In the genomic region with DNA sequence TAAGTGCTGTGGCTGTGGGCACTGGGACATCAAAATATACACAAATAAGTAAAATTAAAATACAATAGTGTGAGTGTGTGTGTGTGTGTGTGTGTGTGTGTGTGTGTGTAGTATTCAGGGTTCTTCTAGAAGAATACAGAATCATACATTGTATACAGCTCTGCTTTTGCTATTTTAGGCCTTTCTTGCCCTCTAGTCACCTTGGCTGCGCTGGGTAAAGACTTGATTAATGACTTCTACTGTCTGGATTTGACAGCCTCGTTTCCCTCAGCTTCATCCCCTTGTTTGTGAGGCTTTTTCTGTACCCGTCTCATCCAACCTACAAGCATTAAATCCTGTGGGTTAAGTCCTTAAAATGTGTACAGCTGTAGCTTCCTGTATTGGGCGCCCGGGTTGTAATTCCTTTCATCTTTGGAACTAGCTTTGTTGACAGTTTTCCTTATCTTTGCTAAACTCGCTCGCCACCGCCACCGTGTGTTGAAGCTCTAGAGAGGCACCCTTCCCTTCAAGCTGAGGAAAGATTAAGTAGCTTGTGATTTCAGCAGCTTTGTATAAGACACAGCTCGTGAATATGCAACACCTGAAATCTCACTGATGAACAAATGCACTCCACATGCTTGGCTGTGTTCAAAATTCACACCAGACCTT, we compare ENCODE assay signal across 8 mouse cellular contexts. TPM values are rescaled to one million over a fixed set of nuclear protein-coding genes. Genes with fewer than 3 reads are reported as not detected.
DNase-seq lines count a peak whose midpoint lies in the region; ATAC-seq lines count a peak whose summit lies in the region.

No protein-coding gene starts in this region.

- no peak overlapping the region for H3K9ac ChIP-seq in intestine, embryonic 16.5 days (ENCODE audit: low read depth, low read length)
- no peak overlapping the region for H3K9ac ChIP-seq in liver, embryonic 11.5 days (ENCODE audit: low read depth, low read length)
- H3K9ac ChIP-seq in neural tube, embryonic 11.5 days (ENCODE audit: low read length), result no peak overlapping the region

- no peaks in the 10 kb centered on the region for H3K4me1 ChIP-seq in intestine, embryonic 16.5 days (ENCODE audit: control insufficient read depth, insufficient read depth, low read length)
- H3K4me1 ChIP-seq in liver, embryonic 11.5 days (replicated peaks; ENCODE audit: control insufficient read depth, insufficient read depth, low read length), result no peaks in the 10 kb centered on the region; the same call in 1 of the 2 replicates
- no peaks in the 10 kb centered on the region for H3K4me1 ChIP-seq in neural tube, embryonic 11.5 days (ENCODE audit: control insufficient read depth, insufficient read depth, low read length)

- no peaks in the 10 kb centered on the region for H3K36me3 ChIP-seq in intestine, embryonic 16.5 days (ENCODE audit: control insufficient read depth, insufficient read depth, low read length)
- H3K36me3 ChIP-seq in liver, embryonic 11.5 days (ENCODE audit: control insufficient read depth, insufficient read depth, low read length), result no peaks in the 10 kb centered on the region; the same call in 1 of the 2 replicates
- no peaks in the 10 kb centered on the region for H3K36me3 ChIP-seq in neural tube, embryonic 11.5 days (ENCODE audit: control insufficient read depth, insufficient read depth, low read length)

- ATAC-seq in intestine, embryonic 16.5 days, result peak; percentile 64
- no peak for ATAC-seq in liver, embryonic 11.5 days (replicated peaks; ENCODE audit: low FRiP score)
- ATAC-seq in neural tube, embryonic 11.5 days (ENCODE audit: insufficient read depth, low FRiP score, low TSS enrichment), result peak; percentile 20; the same call in 1 of the 2 replicates
- ATAC-seq in erythroid progenitor cell, adult 5-6 weeks (replicated peaks; ENCODE audit: low FRiP score, poor library complexity, severe bottlenecking), result no peak

- WGBS in intestine, embryonic 16.5 days, result 15% methylated on average over 10 of the region's 10 CpGs
- 23% methylated on average over 10 of the region's 10 CpGs for WGBS in liver, embryonic 11.5 days
- 32% methylated on average over 10 of the region's 10 CpGs for WGBS in neural tube, embryonic 11.5 days

- H3K4me3 ChIP-seq in intestine, embryonic 16.5 days (ENCODE audit: low read length), result no peak overlapping the region
- H3K4me3 ChIP-seq in liver, embryonic 11.5 days (ENCODE audit: low read depth, low read length), result no peak overlapping the region
- no peak overlapping the region for H3K4me3 ChIP-seq in neural tube, embryonic 11.5 days (ENCODE audit: low read depth, low read length)

- H3K9me3 ChIP-seq in intestine, embryonic 16.5 days (ENCODE audit: control insufficient read depth, low read length), result 0 out of 2 replicates have a peak, but pooled peaks cover 3% of the 10 kb centered on the region
- H3K9me3 ChIP-seq in liver, embryonic 11.5 days (ENCODE audit: control insufficient read depth, low read length), result no peaks in the 10 kb centered on the region
- no peaks in the 10 kb centered on the region for H3K9me3 ChIP-seq in neural tube, embryonic 11.5 days (ENCODE audit: control insufficient read depth, low read length)

- peak; percentile 46 for DNase-seq in urinary bladder, postnatal 14 days (ENCODE audit: low spot score)
- DNase-seq in urinary bladder, postnatal 4 days (ENCODE audit: low spot score in 2 of 2), result no peak
- DNase-seq in adrenal gland, postnatal 25 days, result peak; percentile 71
- peak; percentile 41 to 44 for DNase-seq in frontal cortex, postnatal 36 days (ENCODE audit: low spot score in 2 of 2)
- DNase-seq in liver, embryonic 11.5 days (ENCODE audit: low spot score), result peak; percentile 39
- peak; percentile 50 for DNase-seq in neural tube, embryonic 11.5 days (ENCODE audit: low spot score)

- H3K4me2 ChIP-seq in intestine, embryonic 16.5 days (ENCODE audit: low read depth, low read length), result no peak overlapping the region
- H3K4me2 ChIP-seq in liver, embryonic 11.5 days, result no peak overlapping the region
- H3K4me2 ChIP-seq in neural tube, embryonic 11.5 days (ENCODE audit: low read depth), result no peak overlapping the region

- no peaks in the 10 kb centered on the region for H3K27me3 ChIP-seq in intestine, embryonic 16.5 days (replicated peaks; ENCODE audit: control insufficient read depth, insufficient read depth, low read length)
- H3K27me3 ChIP-seq in liver, embryonic 11.5 days (replicated peaks; ENCODE audit: control insufficient read depth, insufficient read depth, low read length), result no peaks in the 10 kb centered on the region
- no peaks in the 10 kb centered on the region for H3K27me3 ChIP-seq in neural tube, embryonic 11.5 days (ENCODE audit: control insufficient read depth, insufficient read depth, low read length)

- no peak overlapping the region for H3K27ac ChIP-seq in intestine, embryonic 16.5 days (ENCODE audit: low read length)
- H3K27ac ChIP-seq in liver, embryonic 11.5 days (ENCODE audit: low read depth, low read length), result no peak overlapping the region
- no peak overlapping the region for H3K27ac ChIP-seq in neural tube, embryonic 11.5 days (ENCODE audit: low read depth, low read length)

RNA-seq across cellular contexts. Expression of gene Kyat3, which starts 9.6 kb away (rescaled TPM):
- 26.6 and 31.6 TPM in 2 replicates for total RNA-seq in adrenal gland, postnatal 25 days (2021)
- 16.6 and 17.8 TPM in 2 replicates for polyA plus RNA-seq in intestine, embryonic 16.5 days (2015; fragmentation: Nextera tagmentation; extraction: Ambion mirVana)
- 13.5 and 16.6 TPM in 2 replicates for polyA plus RNA-seq in liver, embryonic 11.5 days (2014; fragmentation: Nextera tagmentation; extraction: Ambion mirVana)
- polyA plus RNA-seq in neural tube, embryonic 11.5 days (2014; fragmentation: Nextera tagmentation; extraction: Ambion mirVana), result 14.4 and 16.7 TPM in 2 replicates
- total RNA-seq in erythroid progenitor cell, adult 5-6 weeks (2015; ENCODE audit: low replicate concordance), result not detected in 2 replicates
- total RNA-seq in erythroid progenitor cell, adult 5-6 weeks (2017; ENCODE audit: low replicate concordance), result not detected in 2 replicates

RNA-seq across cellular contexts. Expression of gene Gtf2b, which starts 54.4 kb away (rescaled TPM):
- total RNA-seq in adrenal gland, postnatal 25 days (2021), result 64.5 and 64.6 TPM in 2 replicates
- 68.2 and 72.0 TPM in 2 replicates for polyA plus RNA-seq in intestine, embryonic 16.5 days (2015; fragmentation: Nextera tagmentation; extraction: Ambion mirVana)
- polyA plus RNA-seq in liver, embryonic 11.5 days (2014; fragmentation: Nextera tagmentation; extraction: Ambion mirVana), result 67.3 and 74.1 TPM in 2 replicates
- polyA plus RNA-seq in neural tube, embryonic 11.5 days (2014; fragmentation: Nextera tagmentation; extraction: Ambion mirVana), result 97.7 and 98.1 TPM in 2 replicates
- 45.0 and 52.4 TPM in 2 replicates for total RNA-seq in erythroid progenitor cell, adult 5-6 weeks (2015; ENCODE audit: low replicate concordance)
- total RNA-seq in erythroid progenitor cell, adult 5-6 weeks (2017; ENCODE audit: low replicate concordance), result 26.4 and 39.9 TPM in 2 replicates

Comparison
In these comparisons a context has a peak if more than half of its experiments do, and no peak if none do; other contexts are left out.
1. DNase-seq: peak in urinary bladder, postnatal 14 days (single experiment), adrenal gland, postnatal 25 days (single experiment), frontal cortex, postnatal 36 days (2 of 2), liver, embryonic 11.5 days (single experiment) and neural tube, embryonic 11.5 days (single experiment); none in urinary bladder, postnatal 4 days (0 of 2).
2. ATAC-seq: peak in intestine, embryonic 16.5 days (single experiment) and neural tube, embryonic 11.5 days (single experiment); none in liver, embryonic 11.5 days (single experiment) and erythroid progenitor cell, adult 5-6 weeks (single experiment).